Mouse (Mus musculus) MEL (cell line): ENCODE measurements around the gene Ccdc88c. TPM values are rescaled to one million over a fixed set of nuclear protein-coding genes. Genes with fewer than 3 reads are reported as not detected.

Experiments
- DNase-seq: peaks from one replicate; pipeline ENCODE4 v3.0.0; 2011; ENCODE audit warnings: low read depth, low spot score
- H3K27ac ChIP-seq: 2 replicates; pipeline ENCODE4 v1.5.1; 2012; ENCODE audit warnings: low read depth, mild to moderate bottlenecking, control low read depth, low read length, moderate library complexity; ENCODE audit not compliant: control insufficient read depth
- H3K27me3 ChIP-seq, 2 experiments: fragments of 150-350 bp in 1 of 2; sonication (generic) in 1 of 2; 2 replicates each; pipeline ENCODE4 v1.6.1; 2012; ENCODE audit warnings: low read length in 2 of 2, mild to moderate bottlenecking in 2 of 2, improper control_type of control experiment in 1 of 2, moderate library complexity in 1 of 2; ENCODE audit not compliant: insufficient read depth in 2 of 2, control insufficient read depth in 1 of 2
- H3K36me3 ChIP-seq, 2 experiments: 2 replicates each; pipeline ENCODE4 v1.6.1; 2012 to 2014; ENCODE audit warnings: low read length in 2 of 2, improper control_type of control experiment in 1 of 2, inconsistent platforms in 1 of 2, mild to moderate bottlenecking in 1 of 2; ENCODE audit not compliant: insufficient read depth in 2 of 2, control insufficient read depth in 1 of 2
- H3K4me1 ChIP-seq, 2 experiments: fragments of 150-350 bp in 1 of 2; sonication (generic) in 1 of 2; 2 replicates each; pipeline ENCODE4 v1.6.1; 2012; ENCODE audit warnings: low read length in 2 of 2, improper control_type of control experiment in 1 of 2, mild to moderate bottlenecking in 1 of 2; ENCODE audit not compliant: insufficient read depth in 2 of 2, control insufficient read depth in 1 of 2
- H3K4me3 ChIP-seq, 2 experiments: fragments of 150-350 bp in 1 of 2; sonication (generic) in 1 of 2; 2 replicates each; pipeline ENCODE4 v1.5.1; 2012; ENCODE audit warnings: low read depth in 2 of 2, low read length in 2 of 2, mild to moderate bottlenecking in 2 of 2, moderate library complexity in 2 of 2, control low read depth in 1 of 2, improper control_type of control experiment in 1 of 2; ENCODE audit not compliant: control insufficient read depth in 1 of 2, insufficient read depth in 1 of 2
- H3K79me2 ChIP-seq: 2 replicates; pipeline ENCODE4 v1.6.1; 2012; ENCODE audit warnings: mild to moderate bottlenecking, low read length, moderate library complexity; ENCODE audit not compliant: control insufficient read depth, poor library complexity, insufficient read depth
- H3K9ac ChIP-seq: 2 replicates; pipeline ENCODE4 v1.6.1; 2012; ENCODE audit warnings: low read depth, mild to moderate bottlenecking, control low read depth, low read length, moderate library complexity; ENCODE audit not compliant: control insufficient read depth, poor library complexity, severe bottlenecking
- H3K9me3 ChIP-seq: fragments of 150-350 bp; sonication (generic); replicated peaks from 2 replicates; pipeline ENCODE4 v1.6.1; 2012; ENCODE audit warnings: mild to moderate bottlenecking, low read length, improper control_type of control experiment, moderate library complexity; ENCODE audit not compliant: insufficient read depth
- CTCF ChIP-seq, 3 experiments: IDR thresholded peaks in 2 of 3; conservative IDR thresholded peaks in 1 of 3; 2 replicates each; pipeline ENCODE4 v1.5.1; 2011 to 2012; ENCODE audit warnings: low read length in 3 of 3, low read depth in 2 of 3, mild to moderate bottlenecking in 2 of 3, improper control_type of control experiment in 1 of 3, inconsistent platforms in 1 of 3, mixed read lengths in 1 of 3, moderate library complexity in 1 of 3; ENCODE audit not compliant: control insufficient read depth in 1 of 3, insufficient read depth in 1 of 3, poor library complexity in 1 of 3, severe bottlenecking in 1 of 3
- GABPA ChIP-seq: IDR thresholded peaks from 2 replicates; pipeline ENCODE4 v1.6.1; 2012; ENCODE audit warnings: low read depth, mild to moderate bottlenecking, inconsistent platforms, low read length, improper control_type of control experiment, moderate library complexity
- GATA1 ChIP-seq: IDR thresholded peaks from 2 replicates; pipeline ENCODE4 v1.6.1; 2011; ENCODE audit warnings: low read depth, low read length, improper control_type of control experiment
- MAX ChIP-seq: IDR thresholded peaks from 2 replicates; pipeline ENCODE4 v1.6.1; 2011; ENCODE audit warnings: low read length, improper control_type of control experiment
- MXI1 ChIP-seq: IDR thresholded peaks from 2 replicates; pipeline ENCODE4 v1.6.1; 2011; ENCODE audit warnings: mild to moderate bottlenecking, low read depth, low read length, improper control_type of control experiment
- NELFE ChIP-seq: IDR thresholded peaks from 2 replicates; pipeline ENCODE4 v1.6.1; 2011; ENCODE audit warnings: low read depth, low read length, improper control_type of control experiment
- POLR2A ChIP-seq, 2 experiments: IDR thresholded peaks; 2 replicates each; pipeline ENCODE4 v1.6.1; 2011 to 2012; ENCODE audit warnings: low read length in 2 of 2, mild to moderate bottlenecking in 2 of 2, control low read depth in 1 of 2, improper control_type of control experiment in 1 of 2, low read depth in 1 of 2, moderate library complexity in 1 of 2; ENCODE audit not compliant: control insufficient read depth in 1 of 2, insufficient read depth in 1 of 2, poor library complexity in 1 of 2
- RCOR1 ChIP-seq: IDR thresholded peaks from 2 replicates; pipeline ENCODE4 v1.6.1; 2012; ENCODE audit warnings: low read depth, mild to moderate bottlenecking, inconsistent platforms, low read length, improper control_type of control experiment
- SMC3 ChIP-seq: IDR thresholded peaks from 2 replicates; pipeline ENCODE4 v1.6.1; 2011; ENCODE audit warnings: low read depth, low read length, improper control_type of control experiment
- TCF12 ChIP-seq: IDR thresholded peaks from 2 replicates; pipeline ENCODE4 v1.6.1; 2014; ENCODE audit warnings: low read depth, mild to moderate bottlenecking, inconsistent platforms, low read length, improper control_type of control experiment, moderate library complexity
- UBTF ChIP-seq: IDR thresholded peaks from 2 replicates; pipeline ENCODE4 v1.6.1; 2012; ENCODE audit warnings: low read depth, mild to moderate bottlenecking, inconsistent platforms, low read length, improper control_type of control experiment, moderate library complexity, borderline replicate concordance; ENCODE audit not compliant: insufficient read depth
- USF2 ChIP-seq, 2 experiments: IDR thresholded peaks; 2 replicates each; pipeline ENCODE4 v1.6.1; 2011 to 2012; ENCODE audit warnings: improper control_type of control experiment in 2 of 2, low read length in 2 of 2, borderline replicate concordance in 1 of 2, inconsistent platforms in 1 of 2, low read depth in 1 of 2, mild to moderate bottlenecking in 1 of 2; ENCODE audit not compliant: insufficient read depth in 1 of 2
- polyA plus RNA-seq, 2 experiments: library from polyadenylated mRNA; stranded (reverse) in 1 of 2; unstranded in 1 of 2; fragments of >175 nt in 1 of 2; fragments of >200 nt in 1 of 2; gene quantifications; 2 replicates each; pipeline versions ENCODE4 v1.2.1 to v1.2.4; 2012; ENCODE audit warnings: low replicate concordance in 2 of 2, low read depth in 1 of 2; ENCODE audit not compliant: insufficient read length in 2 of 2, insufficient read depth in 1 of 2, missing spikeins in 1 of 2
- total RNA-seq: library from RNA; depleted of rRNA; stranded (reverse); fragments of 300-350 nt; gene quantifications from 2 replicates; pipeline ENCODE4 v1.2.3, GENCODE M21; 2012

Ccdc88c gene
- total and polyA plus RNA-seq, 3 experiments = 8.7 to 15.3 TPM; not detected in 1

- DNase-seq = no peak
- no peaks in the 10 kb centered on the region for H3K27me3 ChIP-seq
- H3K4me1 ChIP-seq = peaks cover 3% of the 10 kb centered on the region in 2 experiments; a peak in 1 of 4 replicates
- H3K27ac ChIP-seq = no peak overlapping the region
- no peak overlapping the region for H3K9ac ChIP-seq
- peaks cover 3 to 5% of the 10 kb centered on the region in 2 experiments; a peak in 3 of 4 replicates for H3K36me3 ChIP-seq
- TF ChIP-seq MXI1 = no peak
- no peak for TF ChIP-seq RCOR1
- no peak for TF ChIP-seq USF2 (IDR thresholded peaks at IDR 0.05; ENCODE audit: borderline replicate concordance in 1 of 2, insufficient read depth in 1 of 2, low read depth in 1 of 2, low read length in 2 of 2)
- H3K9me3 ChIP-seq = no peaks in the 10 kb centered on the region
- H3K79me2 ChIP-seq = no peaks in the 10 kb centered on the region
- no peak overlapping the region for H3K4me3 ChIP-seq
Observed at GRCm38 (mm10) chr12:100948021-100948420, 80.8 kb downstream of the Ccdc88c start.

GRCm38 (mm10) chr12:100945948-100946347 is 82.9 kb downstream of the Ccdc88c start:
- Histone ChIP-seq H3K9ac (no peak overlapping the region), H3K9me3 (no peaks in the 10 kb centered on the region), H3K4me1 (no peaks in the 10 kb centered on the region), H3K4me3 (no peak overlapping the region), H3K79me2 (no peaks in the 10 kb centered on the region), H3K36me3 (peaks cover 0 to 3% of the 10 kb centered on the region in 2 experiments; a peak in 1 of 4 replicates), H3K27ac (no peak overlapping the region), H3K27me3 (no peaks in the 10 kb centered on the region)
- DNase-seq = no peak
- TF ChIP-seq SMC3 = no peak

- Histone ChIP-seq H3K4me3 (no peak overlapping the region), H3K9ac (no peak overlapping the region), H3K36me3 (peaks cover 0 to 3% of the 10 kb centered on the region in 2 experiments; a peak in 1 of 4 replicates), H3K27ac (no peak overlapping the region), H3K4me1 (no peaks in the 10 kb centered on the region), H3K79me2 (no peaks in the 10 kb centered on the region), H3K9me3 (no peaks in the 10 kb centered on the region), H3K27me3 (no peaks in the 10 kb centered on the region)
- no peak for DNase-seq
- TF ChIP-seq POLR2A (IDR thresholded peaks at IDR 0.05; ENCODE audit: control insufficient read depth in 1 of 2, insufficient read depth in 1 of 2, low read depth in 1 of 2, low read length in 2 of 2, poor library complexity in 1 of 2) = no peak
- no peak for TF ChIP-seq MAX
- TF ChIP-seq SMC3 = no peak
- TF ChIP-seq GABPA = no peak
- no peak for TF ChIP-seq CTCF (IDR thresholded peaks at IDR 0.05 in 2 of 3, conservative IDR thresholded peaks at IDR 0.05 in 1 of 3; ENCODE audit: control insufficient read depth in 1 of 3, insufficient read depth in 1 of 3, low read depth in 2 of 3, low read length in 3 of 3, poor library complexity in 1 of 3, severe bottlenecking in 1 of 3)
- TF ChIP-seq GATA1 = no peak
Observed at GRCm38 (mm10) chr12:100945501-100945900, 83.4 kb downstream of the Ccdc88c start.

- Histone ChIP-seq H3K9me3 (no peaks in the 10 kb centered on the region), H3K27me3 (no peaks in the 10 kb centered on the region), H3K9ac (no peak overlapping the region), H3K27ac (no peak overlapping the region), H3K36me3 (peaks cover 0 to 3% of the 10 kb centered on the region in 2 experiments; a peak in 1 of 4 replicates), H3K79me2 (no peaks in the 10 kb centered on the region), H3K4me3 (no peak overlapping the region), H3K4me1 (no peaks in the 10 kb centered on the region)
- DNase-seq = no peak
- TF ChIP-seq NELFE (no peak), UBTF (no peak), POLR2A (IDR thresholded peaks at IDR 0.05; ENCODE audit: control insufficient read depth in 1 of 2, insufficient read depth in 1 of 2, low read depth in 1 of 2, low read length in 2 of 2, poor library complexity in 1 of 2) (no peak), TCF12 (no peak)
Observed at GRCm38 (mm10) chr12:100944921-100945336, 83.9 kb downstream of the Ccdc88c start.
